Mouse (Mus musculus): Measurements from ENCODE around the gene Thap8.

DNA sequence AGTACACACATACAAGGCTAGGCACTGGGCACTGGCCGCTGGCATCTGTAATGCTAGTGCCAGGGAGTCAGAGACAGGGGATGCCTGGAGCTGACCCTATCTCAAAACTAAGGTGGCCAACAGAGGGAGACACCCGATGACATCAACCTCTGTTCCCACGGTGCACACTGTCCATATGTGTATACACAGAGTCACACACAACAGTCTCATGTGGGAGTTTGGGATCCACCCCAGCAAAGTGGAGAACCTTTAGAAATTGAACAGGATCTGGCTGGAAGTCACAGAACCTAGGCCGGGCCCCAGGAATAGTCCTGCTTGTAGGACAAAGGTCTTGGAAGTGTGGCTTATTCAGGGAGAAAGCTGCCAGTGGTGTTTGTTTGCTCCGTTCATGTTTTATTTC is 14.4 kb downstream of the Thap8 start:
- TF ChIP-seq POLR2A (IDR thresholded peaks at IDR 0.05; ENCODE audit: extremely low read depth, insufficient read depth, low read length) (no peak), CTCF (IDR thresholded peaks at IDR 0.05; ENCODE audit: low read depth, low read length) (no peak)
